Comparison of ENCODE assay signal across 24 mouse cellular contexts in genomic region chr9:9288140-9288539, GRCm38 (mm10).
"Had no signal": no experiment of that assay in that cellular context is flagged by ENCODE, and none has a peak within 500 bp of the region (broad histone marks: within the 10 kb centered on the region; RNA-seq: fewer than 3 reads in every experiment).

No protein-coding gene starts in this region.

- ATAC-seq: hindbrain, postnatal 0 days; intestine, embryonic 16.5 days; liver, embryonic 12.5 days had no signal

- DNase-seq: gastrocnemius, postnatal 14 days; gastrocnemius, postnatal 36 days; heart, adult 11 months; heart, adult 2 months; heart, postnatal 14 days; heart, postnatal 36 days; kidney, adult 11 months; kidney, adult 2 months; kidney, adult 9 months; kidney, postnatal 14 days; kidney, postnatal 36 days; layer of hippocampus, adult 9-11 months; layer of hippocampus, postnatal 36 days; left cerebral cortex, postnatal 4 days had no signal

- H3K27me3 ChIP-seq: heart, embryonic 13.5 days; heart, embryonic 15.5 days; hindbrain, embryonic 13.5 days; hindbrain, embryonic 15.5 days; kidney, embryonic 15.5 days; limb, embryonic 13.5 days; limb, embryonic 15.5 days; liver, embryonic 12.5 days had no signal
